Mouse (Mus musculus): ENCODE data around the gene Olfr20. TPM values are rescaled to one million over a fixed set of nuclear protein-coding genes. Genes with fewer than 3 reads are reported as not detected.
"Not testable (repeated sequence)": the region's sequence is repeated elsewhere in the genome, so short reads cannot be mapped to it uniquely, and the experiment has no call there.

Gene Olfr20
- not detected in 2 replicates for polyA plus RNA-seq (2015; fragmentation: Nextera tagmentation; extraction: Ambion mirVana)

DNA sequence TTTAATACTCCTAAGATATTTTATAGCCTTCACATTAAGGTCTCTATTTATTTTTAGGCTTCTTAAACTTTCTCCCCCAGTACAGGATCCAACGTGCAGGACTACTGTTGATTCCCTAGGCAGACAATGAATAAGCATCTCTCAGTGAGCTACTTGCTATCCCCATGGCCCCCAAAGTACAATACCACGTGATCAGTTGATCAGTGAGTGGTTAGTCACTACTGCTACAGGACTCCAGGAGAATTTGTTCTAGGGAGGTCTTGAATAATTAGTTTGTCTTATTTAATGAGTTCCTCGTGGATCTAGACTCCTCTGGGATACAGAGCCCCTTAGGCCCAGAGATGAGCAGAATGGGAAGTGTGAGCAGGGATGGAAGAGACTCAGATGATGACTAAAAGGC lies at the start of gene Olfr20:
Gene Olfr20, plus strand, starts transcription at position 301 of the 400 bp plus-strand sequence.
- no peaks in the 10 kb centered on the region for H3K4me1 ChIP-seq (replicated peaks; ENCODE audit: control insufficient read depth, insufficient read depth, low read length)
- no peaks in the 10 kb centered on the region for H3K9me3 ChIP-seq (ENCODE audit: control insufficient read depth)
- ATAC-seq, result no peak
- no peak within 1 kb of the TSS for H3K4me2 ChIP-seq (replicated peaks; ENCODE audit: low read depth)
- no peak within 1 kb of the TSS for H3K27ac ChIP-seq (ENCODE audit: low read depth, low read length)
- no peaks in the 10 kb centered on the region for H3K36me3 ChIP-seq (ENCODE audit: control insufficient read depth, insufficient read depth)
- WGBS, result 46% methylated on average over 3 of the region's 3 CpGs
- H3K4me3 ChIP-seq (ENCODE audit: low read depth, low read length), result no peak within 1 kb of the TSS
- TF ChIP-seq CTCF (IDR thresholded peaks at IDR 0.05; ENCODE audit: low read depth), result no peak
- H3K27me3 ChIP-seq (replicated peaks; ENCODE audit: control insufficient read depth, insufficient read depth, low read length), result no peaks in the 10 kb centered on the region
- H3K9ac ChIP-seq (ENCODE audit: low read depth, low read length), result no peak within 1 kb of the TSS

DNA sequence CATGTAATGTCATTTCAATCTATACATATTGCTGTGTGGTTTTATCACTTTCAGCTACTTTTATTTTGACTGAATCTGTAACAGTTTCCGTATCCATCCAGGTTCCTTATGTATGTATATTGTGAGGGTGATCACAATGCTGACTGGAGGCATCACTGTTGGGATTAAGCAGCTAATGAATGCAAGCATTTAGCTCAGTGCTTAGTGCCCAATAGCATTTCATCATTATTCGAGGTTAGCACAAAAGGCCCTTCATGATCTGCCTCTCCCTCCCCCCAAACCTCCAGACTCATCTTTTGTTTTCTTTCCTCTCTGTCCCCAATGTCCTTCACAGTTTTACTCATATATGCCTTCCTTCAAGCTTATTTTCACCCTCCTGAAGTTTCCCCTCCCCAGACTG lies 47.5 kb upstream of the Olfr20 start:
- H3K9me3 ChIP-seq (ENCODE audit: control insufficient read depth), result no peaks in the 10 kb centered on the region
- H3K27me3 ChIP-seq (replicated peaks; ENCODE audit: control insufficient read depth, insufficient read depth, low read length), result no peaks in the 10 kb centered on the region
- H3K4me3 ChIP-seq (ENCODE audit: low read depth, low read length), result no peak overlapping the region
- no peaks in the 10 kb centered on the region for H3K4me1 ChIP-seq (replicated peaks; ENCODE audit: control insufficient read depth, insufficient read depth, low read length)
- H3K4me2 ChIP-seq (replicated peaks; ENCODE audit: low read depth), result no peak overlapping the region
- H3K9ac ChIP-seq (ENCODE audit: low read depth, low read length), result no peak overlapping the region
- no peak for ATAC-seq
- H3K36me3 ChIP-seq (ENCODE audit: control insufficient read depth, insufficient read depth), result no peaks in the 10 kb centered on the region
- no peak for TF ChIP-seq CTCF (IDR thresholded peaks at IDR 0.05; ENCODE audit: low read depth)
- no peak overlapping the region for H3K27ac ChIP-seq (ENCODE audit: low read depth, low read length)
- 62% methylated on average over 2 of the region's 2 CpGs for WGBS

DNA sequence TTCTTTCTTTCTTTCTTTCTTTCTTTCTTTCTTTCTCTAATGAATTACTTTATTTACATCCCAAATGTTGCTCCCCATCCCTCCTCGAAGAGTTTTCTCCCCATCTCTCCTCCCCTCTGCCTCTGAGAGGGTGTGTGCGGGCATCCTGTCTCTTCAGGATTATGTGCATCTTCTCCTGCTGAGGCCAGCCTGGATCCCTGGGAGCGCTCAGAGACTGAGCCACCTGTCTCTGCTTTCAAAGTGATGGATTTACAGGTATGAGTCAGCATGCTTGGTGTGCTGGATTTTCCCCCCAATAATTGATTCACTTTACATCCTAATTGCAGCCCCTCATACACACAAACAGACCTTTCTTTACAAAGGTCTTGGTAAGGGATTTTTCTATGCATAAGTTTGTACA lies 34.6 kb upstream of the Olfr20 start:
- Histone ChIP-seq H3K4me3 (ENCODE audit: low read depth, low read length) (no peak overlapping the region), H3K27ac (ENCODE audit: low read depth, low read length) (no peak overlapping the region), H3K9ac (ENCODE audit: low read depth, low read length) (no peak overlapping the region), H3K36me3 (ENCODE audit: control insufficient read depth, insufficient read depth) (no peaks in the 10 kb centered on the region), H3K27me3 (replicated peaks; ENCODE audit: control insufficient read depth, insufficient read depth, low read length) (no peaks in the 10 kb centered on the region), H3K4me1 (replicated peaks; ENCODE audit: control insufficient read depth, insufficient read depth, low read length) (no peaks in the 10 kb centered on the region), H3K9me3 (ENCODE audit: control insufficient read depth) (no peaks in the 10 kb centered on the region), H3K4me2 (replicated peaks; ENCODE audit: low read depth) (no peak overlapping the region)
- WGBS, result 49% methylated on average over 3 of the region's 3 CpGs
- TF ChIP-seq CTCF (IDR thresholded peaks at IDR 0.05; ENCODE audit: low read depth), result no peak
- ATAC-seq, result no peak

DNA sequence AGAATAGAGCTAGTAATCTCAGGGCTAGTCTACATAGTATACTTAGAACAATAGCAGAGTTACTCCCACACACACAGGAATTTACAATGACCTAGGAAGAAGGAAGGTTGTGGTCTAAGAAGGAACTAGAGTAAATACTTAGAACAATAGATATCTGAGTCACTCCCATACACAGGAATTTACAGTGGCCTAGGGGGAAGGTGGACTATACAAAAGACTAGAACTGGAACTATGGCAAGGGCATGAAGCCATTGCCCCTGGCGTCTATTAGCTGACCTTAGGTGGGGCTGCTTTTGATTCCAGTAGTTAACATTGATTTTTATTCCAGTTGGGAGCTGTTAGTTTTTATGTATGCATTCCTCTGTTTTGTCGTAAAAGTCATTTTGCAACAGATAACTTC lies 32.0 kb upstream of the Olfr20 start:
- H3K4me3 ChIP-seq (ENCODE audit: low read depth, low read length); H3K9ac ChIP-seq (ENCODE audit: low read depth, low read length); H3K27ac ChIP-seq (ENCODE audit: low read depth, low read length); H3K4me1 ChIP-seq (replicated peaks; ENCODE audit: control insufficient read depth, insufficient read depth, low read length); H3K4me2 ChIP-seq (replicated peaks; ENCODE audit: low read depth); H3K36me3 ChIP-seq (ENCODE audit: control insufficient read depth, insufficient read depth); H3K27me3 ChIP-seq (replicated peaks; ENCODE audit: control insufficient read depth, insufficient read depth, low read length); ATAC-seq; H3K9me3 ChIP-seq (ENCODE audit: control insufficient read depth): not testable (repeated sequence)
- 52% methylated on average over 2 of the region's 2 CpGs for WGBS

DNA sequence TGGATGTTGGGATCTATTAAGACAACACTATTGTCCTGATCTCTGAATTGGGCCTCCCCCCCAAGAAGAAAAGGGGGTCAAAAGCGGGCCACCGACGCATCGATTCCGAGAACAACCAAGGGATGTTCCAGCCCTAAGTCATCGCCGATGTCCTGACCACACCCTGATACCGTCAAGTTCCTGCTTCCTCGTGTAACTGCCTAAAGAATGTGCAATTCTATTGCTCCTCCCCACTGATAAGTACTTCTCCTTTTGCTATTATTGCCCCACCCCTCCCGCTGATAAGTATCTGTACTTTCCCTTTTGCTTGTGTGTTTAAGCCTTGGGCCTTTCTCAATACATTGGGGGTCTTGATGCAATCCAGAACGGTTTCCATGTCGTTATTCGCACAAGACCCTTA lies 29.5 kb upstream of the Olfr20 start:
- not testable (repeated sequence) for H3K4me1 ChIP-seq (replicated peaks; ENCODE audit: control insufficient read depth, insufficient read depth, low read length); ATAC-seq; H3K27ac ChIP-seq (ENCODE audit: low read depth, low read length); H3K9ac ChIP-seq (ENCODE audit: low read depth, low read length); H3K4me3 ChIP-seq (ENCODE audit: low read depth, low read length); H3K9me3 ChIP-seq (ENCODE audit: control insufficient read depth); H3K27me3 ChIP-seq (replicated peaks; ENCODE audit: control insufficient read depth, insufficient read depth, low read length); H3K4me2 ChIP-seq (replicated peaks; ENCODE audit: low read depth); H3K36me3 ChIP-seq (ENCODE audit: control insufficient read depth, insufficient read depth)
- 87% methylated on average over 13 of the region's 13 CpGs for WGBS

DNA sequence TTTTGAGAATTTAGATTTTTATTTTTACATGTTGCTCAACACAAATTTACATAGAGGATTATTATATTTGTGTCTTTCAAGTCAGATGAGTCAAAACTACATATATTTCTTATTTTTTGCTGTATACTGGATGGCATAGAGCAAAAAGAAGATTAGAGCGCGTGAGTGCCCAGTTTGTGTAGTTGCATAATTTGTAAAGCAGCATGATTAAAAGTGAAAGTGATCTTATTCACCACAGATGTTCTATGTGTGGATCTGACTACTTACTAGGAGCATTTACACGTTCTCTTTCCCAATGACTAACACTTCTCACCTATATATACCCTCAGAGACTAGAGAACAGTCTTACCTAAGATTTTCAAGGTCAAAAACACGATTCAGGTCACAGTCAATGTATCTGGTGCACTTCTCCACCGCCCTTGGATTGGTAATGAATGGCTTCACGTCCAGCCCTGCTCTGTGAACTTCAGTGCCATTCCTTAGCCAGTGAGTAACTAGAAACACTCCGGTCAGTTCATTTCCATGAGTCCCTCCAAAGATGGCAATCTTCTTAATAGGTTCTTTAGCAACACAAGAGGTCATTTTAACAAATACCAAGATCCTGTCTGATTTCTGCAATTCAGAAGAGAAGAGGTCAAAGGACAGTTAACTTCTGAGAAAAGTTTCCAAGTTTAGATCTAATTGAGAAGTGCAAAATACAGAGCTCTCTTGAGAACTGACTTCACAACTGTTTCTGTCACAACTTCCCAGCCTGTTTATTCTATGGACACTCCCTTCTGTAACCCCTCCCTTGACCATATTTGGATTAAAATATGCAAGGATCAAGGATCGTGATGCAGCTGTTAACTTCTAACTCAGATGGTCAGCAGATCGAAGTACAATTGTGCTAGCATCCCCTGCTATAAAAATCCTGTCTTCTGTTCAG lies 26.4 kb upstream of the Olfr20 start:
- WGBS, result 47% methylated on average over 9 of the region's 9 CpGs
- H3K4me2 ChIP-seq (replicated peaks; ENCODE audit: low read depth), result peak overlapping the region; percentile 24; the same call in 1 of the 2 replicates
- TF ChIP-seq CTCF (IDR thresholded peaks at IDR 0.05; ENCODE audit: low read depth), result no peak
- no peaks in the 10 kb centered on the region; the same call in 1 of the 2 replicates for H3K4me1 ChIP-seq (replicated peaks; ENCODE audit: control insufficient read depth, insufficient read depth, low read length)
- H3K4me3 ChIP-seq (ENCODE audit: low read depth, low read length), result no peak overlapping the region
- H3K27me3 ChIP-seq (replicated peaks; ENCODE audit: control insufficient read depth, insufficient read depth, low read length), result no peaks in the 10 kb centered on the region
- H3K27ac ChIP-seq (ENCODE audit: low read depth, low read length), result peak overlapping the region; percentile 47; the same call in 1 of the 2 replicates
- 0 out of 2 replicates have a peak, but pooled peaks have one; percentile 25 for ATAC-seq
- no peak overlapping the region for H3K9ac ChIP-seq (ENCODE audit: low read depth, low read length)
- H3K36me3 ChIP-seq (ENCODE audit: control insufficient read depth, insufficient read depth), result no peaks in the 10 kb centered on the region
- H3K9me3 ChIP-seq (ENCODE audit: control insufficient read depth), result no peaks in the 10 kb centered on the region
